Mouse (Mus musculus): ENCODE data around the gene Phlda3. TPM values are rescaled to one million over a fixed set of nuclear protein-coding genes. Genes with fewer than 3 reads are reported as not detected.

Phlda3 gene
- polyA plus RNA-seq, 1 experiment from 2014 or later, result 18.6 TPM

GRCm38 (mm10) chr1:135792143-135792939 is 26.4 kb downstream of the Phlda3 start:
- Histone ChIP-seq H3K4me2 (replicated peaks; ENCODE audit: low read depth, low read length) (no peak overlapping the region), H3K4me1 (replicated peaks; ENCODE audit: control insufficient read depth, insufficient read depth, low read length) (no peaks in the 10 kb centered on the region; the same call in 1 of the 2 replicates), H3K27ac (ENCODE audit: low read depth, low read length) (no peak overlapping the region), H3K27me3 (ENCODE audit: control insufficient read depth, insufficient read depth, low read length) (peaks cover 5% of the 10 kb centered on the region), H3K9me3 (ENCODE audit: control insufficient read depth, low read length) (no peaks in the 10 kb centered on the region), H3K36me3 (ENCODE audit: control insufficient read depth, insufficient read depth, low read length) (no peaks in the 10 kb centered on the region), H3K9ac (ENCODE audit: low read depth, low read length) (no peak overlapping the region), H3K4me3 (ENCODE audit: low read depth, low read length) (no peak overlapping the region)
- ATAC-seq (ENCODE audit: low FRiP score), result no peak
- WGBS, result 63% methylated on average over 13 of the region's 13 CpGs
- no peak for DNase-seq (ENCODE audit: low spot score)

- Histone ChIP-seq H3K27ac (ENCODE audit: low read depth, low read length) (no peak overlapping the region), H3K4me2 (replicated peaks; ENCODE audit: low read depth, low read length) (peak overlapping the region; percentile 22), H3K4me1 (replicated peaks; ENCODE audit: control insufficient read depth, insufficient read depth, low read length) (no peaks in the 10 kb centered on the region; the same call in 1 of the 2 replicates), H3K36me3 (ENCODE audit: control insufficient read depth, insufficient read depth, low read length) (no peaks in the 10 kb centered on the region), H3K9me3 (ENCODE audit: control insufficient read depth, low read length) (no peaks in the 10 kb centered on the region), H3K4me3 (ENCODE audit: low read depth, low read length) (peak overlapping the region; percentile 3; the same call in 1 of the 2 replicates), H3K9ac (ENCODE audit: low read depth, low read length) (no peak overlapping the region), H3K27me3 (ENCODE audit: control insufficient read depth, insufficient read depth, low read length) (peaks cover 5% of the 10 kb centered on the region)
- WGBS, result 15% methylated on average over 27 of the region's 27 CpGs
- 0 out of 2 replicates have a peak, but pooled peaks have one; percentile 17 for ATAC-seq (ENCODE audit: low FRiP score)
- DNase-seq (ENCODE audit: low spot score), result peak; percentile 44
These were observed 27.7 kb downstream of the Phlda3 start for GRCm38 (mm10) chr1:135793370-135794215.

GRCm38 (mm10) chr1:135794216-135795134 is 28.6 kb downstream of the Phlda3 start:
- Histone ChIP-seq H3K36me3 (ENCODE audit: control insufficient read depth, insufficient read depth, low read length) (no peaks in the 10 kb centered on the region), H3K4me2 (replicated peaks; ENCODE audit: low read depth, low read length) (peak overlapping the region; percentile 11; the same call in 1 of the 2 replicates), H3K27me3 (ENCODE audit: control insufficient read depth, insufficient read depth, low read length) (peaks cover 5% of the 10 kb centered on the region), H3K27ac (ENCODE audit: low read depth, low read length) (no peak overlapping the region), H3K9ac (ENCODE audit: low read depth, low read length) (no peak overlapping the region), H3K4me3 (ENCODE audit: low read depth, low read length) (no peak overlapping the region), H3K4me1 (replicated peaks; ENCODE audit: control insufficient read depth, insufficient read depth, low read length) (no peaks in the 10 kb centered on the region; the same call in 1 of the 2 replicates), H3K9me3 (ENCODE audit: control insufficient read depth, low read length) (no peaks in the 10 kb centered on the region)
- peak; percentile 29 for DNase-seq (ENCODE audit: low spot score)
- ATAC-seq (ENCODE audit: low FRiP score), result peak; percentile 25
- WGBS, result 36% methylated on average over 20 of the region's 20 CpGs

- Histone ChIP-seq H3K36me3 (ENCODE audit: control insufficient read depth, insufficient read depth, low read length) (no peaks in the 10 kb centered on the region), H3K9ac (ENCODE audit: low read depth, low read length) (no peak overlapping the region), H3K4me3 (ENCODE audit: low read depth, low read length) (no peak overlapping the region), H3K27me3 (ENCODE audit: control insufficient read depth, insufficient read depth, low read length) (peaks cover 4% of the 10 kb centered on the region), H3K4me2 (replicated peaks; ENCODE audit: low read depth, low read length) (no peak overlapping the region), H3K27ac (ENCODE audit: low read depth, low read length) (no peak overlapping the region), H3K4me1 (replicated peaks; ENCODE audit: control insufficient read depth, insufficient read depth, low read length) (peaks cover 5% of the 10 kb centered on the region; the same call in 1 of the 2 replicates), H3K9me3 (ENCODE audit: control insufficient read depth, low read length) (no peaks in the 10 kb centered on the region)
- 86% methylated on average over 1 of the region's 1 CpGs for WGBS
- DNase-seq (ENCODE audit: low spot score), result no peak
- ATAC-seq (ENCODE audit: low FRiP score), result no peak
These were observed 32.6 kb downstream of the Phlda3 start for GRCm38 (mm10) chr1:135798492-135798891.

GRCm38 (mm10) chr1:135799109-135799627 is 33.2 kb downstream of the Phlda3 start:
- Histone ChIP-seq H3K36me3 (ENCODE audit: control insufficient read depth, insufficient read depth, low read length) (no peaks in the 10 kb centered on the region), H3K9ac (ENCODE audit: low read depth, low read length) (no peak overlapping the region), H3K9me3 (ENCODE audit: control insufficient read depth, low read length) (no peaks in the 10 kb centered on the region), H3K4me3 (ENCODE audit: low read depth, low read length) (no peak overlapping the region), H3K4me1 (replicated peaks; ENCODE audit: control insufficient read depth, insufficient read depth, low read length) (peaks cover 5% of the 10 kb centered on the region; the same call in 1 of the 2 replicates), H3K27ac (ENCODE audit: low read depth, low read length) (no peak overlapping the region), H3K4me2 (replicated peaks; ENCODE audit: low read depth, low read length) (no peak overlapping the region), H3K27me3 (ENCODE audit: control insufficient read depth, insufficient read depth, low read length) (no peaks in the 10 kb centered on the region; the same call in 1 of the 2 replicates)
- 73% methylated on average over 8 of the region's 8 CpGs for WGBS
- no peak for DNase-seq (ENCODE audit: low spot score)
- ATAC-seq (ENCODE audit: low FRiP score), result no peak

- no peak for DNase-seq (ENCODE audit: low spot score)
- 0 out of 2 replicates have a peak, but pooled peaks cover 5% of the 10 kb centered on the region for H3K4me1 ChIP-seq (replicated peaks; ENCODE audit: control insufficient read depth, insufficient read depth, low read length)
- no peaks in the 10 kb centered on the region for H3K9me3 ChIP-seq (ENCODE audit: control insufficient read depth, low read length)
- H3K4me2 ChIP-seq (replicated peaks; ENCODE audit: low read depth, low read length), result no peak overlapping the region
- H3K27ac ChIP-seq (ENCODE audit: low read depth, low read length), result no peak overlapping the region
- 44% methylated on average over 8 of the region's 8 CpGs for WGBS
- no peak overlapping the region for H3K9ac ChIP-seq (ENCODE audit: low read depth, low read length)
- 0 out of 2 replicates have a peak, but pooled peaks have one; percentile 35 for ATAC-seq (ENCODE audit: low FRiP score)
- H3K27me3 ChIP-seq (ENCODE audit: control insufficient read depth, insufficient read depth, low read length), result no peaks in the 10 kb centered on the region; the same call in 1 of the 2 replicates
- no peak overlapping the region for H3K4me3 ChIP-seq (ENCODE audit: low read depth, low read length)
- H3K36me3 ChIP-seq (ENCODE audit: control insufficient read depth, insufficient read depth, low read length), result no peaks in the 10 kb centered on the region
These were observed 34.5 kb downstream of the Phlda3 start for GRCm38 (mm10) chr1:135800192-135800950.

GRCm38 (mm10) chr1:135807546-135807945 is 41.6 kb downstream of the Phlda3 start:
- H3K9ac ChIP-seq (ENCODE audit: low read depth, low read length), result no peak overlapping the region
- ATAC-seq (ENCODE audit: low FRiP score) (no peak), DNase-seq (ENCODE audit: low spot score) (no peak)
- H3K9me3 ChIP-seq (ENCODE audit: control insufficient read depth, low read length), result no peaks in the 10 kb centered on the region
- no peaks in the 10 kb centered on the region for H3K36me3 ChIP-seq (ENCODE audit: control insufficient read depth, insufficient read depth, low read length)
- H3K4me2 ChIP-seq (replicated peaks; ENCODE audit: low read depth, low read length), result no peak overlapping the region
- no peak overlapping the region for H3K27ac ChIP-seq (ENCODE audit: low read depth, low read length)
- 53% methylated on average over 10 of the region's 10 CpGs for WGBS
- H3K4me3 ChIP-seq (ENCODE audit: low read depth, low read length), result no peak overlapping the region
- no peaks in the 10 kb centered on the region for H3K4me1 ChIP-seq (replicated peaks; ENCODE audit: control insufficient read depth, insufficient read depth, low read length)
- no peaks in the 10 kb centered on the region for H3K27me3 ChIP-seq (ENCODE audit: control insufficient read depth, insufficient read depth, low read length)
